Mouse (Mus musculus): Measurements from ENCODE around the gene Ppp1r12a. TPM values are rescaled to one million over a fixed set of nuclear protein-coding genes. Genes with fewer than 3 reads are reported as not detected.
"Not testable (repeated sequence)": the region's sequence is repeated elsewhere in the genome, so short reads cannot be mapped to it uniquely, and the experiment has no call there.

Gene Ppp1r12a
- total RNA-seq, 2 experiments from 2014 or later = 70.0 to 157 TPM

DNA sequence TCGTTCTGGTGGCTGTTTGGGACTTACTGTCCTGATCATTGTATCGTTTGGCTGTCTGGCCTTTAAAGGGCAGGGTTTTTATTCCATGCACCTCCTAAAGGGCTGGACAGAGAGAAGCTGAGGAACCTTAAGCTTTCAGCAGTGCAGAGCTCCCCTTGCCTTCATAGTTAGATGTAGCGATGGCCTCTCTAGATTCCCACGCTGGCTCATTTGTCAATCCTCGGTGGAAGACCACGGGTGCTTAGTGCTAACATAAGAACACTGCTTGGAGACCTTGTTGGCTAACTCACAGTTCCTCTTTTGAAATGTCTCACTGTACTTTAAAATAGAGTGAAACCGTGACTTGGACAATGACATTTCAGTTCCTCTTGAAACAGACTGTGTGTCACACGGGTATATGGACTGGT is 29.4 kb downstream of the Ppp1r12a start:
- ATAC-seq (replicated peaks; ENCODE audit: low FRiP score, poor library complexity, severe bottlenecking) = no peak

DNA sequence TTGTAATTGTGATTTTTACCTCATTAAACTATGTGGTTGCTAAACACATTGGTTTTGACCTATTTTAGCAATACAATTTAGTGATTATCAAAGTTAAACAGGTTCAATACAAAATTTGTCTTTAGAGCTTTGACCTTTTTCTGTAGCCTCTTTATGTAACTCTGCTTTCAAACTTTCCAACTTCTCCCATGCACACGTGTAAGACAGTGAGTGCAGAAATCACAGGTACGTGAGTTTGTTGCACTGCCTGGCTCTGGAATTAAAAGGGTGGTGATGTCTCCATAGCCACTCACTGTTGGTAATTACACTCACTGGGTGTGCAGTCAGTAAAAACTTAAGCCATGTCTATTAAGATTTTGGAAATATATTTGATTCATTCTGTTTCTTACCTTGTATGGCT is 30.3 kb downstream of the Ppp1r12a start:
- no peak for ATAC-seq (replicated peaks; ENCODE audit: low FRiP score, poor library complexity, severe bottlenecking)

DNA sequence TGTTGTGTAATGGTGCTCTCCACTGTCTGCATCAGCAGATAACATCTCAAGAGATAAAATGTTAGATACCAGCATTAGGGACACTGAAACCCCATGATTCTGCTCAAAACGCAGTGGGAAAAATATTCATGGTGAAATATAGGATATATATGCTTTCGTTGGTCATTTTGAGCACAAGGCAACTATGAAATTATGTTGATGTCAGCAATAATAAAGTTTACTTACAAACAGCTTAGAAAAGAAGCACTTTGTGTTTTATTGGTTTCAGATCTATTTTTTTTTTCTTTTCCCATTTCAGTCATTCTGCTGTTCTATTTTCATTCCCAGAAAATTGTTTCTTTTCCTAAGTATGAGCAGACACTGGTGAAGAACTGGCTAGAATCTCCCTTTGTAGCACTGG is 34.1 kb downstream of the Ppp1r12a start:
- ATAC-seq (replicated peaks; ENCODE audit: low FRiP score, poor library complexity, severe bottlenecking) = no peak

DNA sequence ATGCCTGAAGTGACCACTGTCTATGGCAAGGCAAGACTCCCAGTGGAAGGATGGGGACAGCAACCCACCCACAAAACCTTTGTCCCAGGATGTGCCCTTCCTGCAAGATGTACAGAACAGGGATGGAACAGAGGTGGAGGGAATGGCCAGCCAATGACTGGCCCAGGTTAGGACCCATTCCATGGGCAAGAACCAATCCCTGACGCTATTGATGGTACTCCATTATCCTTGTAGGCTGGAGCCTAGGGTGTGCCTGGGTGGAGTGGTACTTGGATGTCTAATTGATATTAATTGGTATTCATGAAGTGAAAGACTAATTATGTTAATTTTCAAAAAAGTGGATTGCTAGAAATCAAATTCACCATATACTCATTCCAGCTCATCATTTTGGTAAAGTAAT is 35.5 kb downstream of the Ppp1r12a start:
- no peak for ATAC-seq (replicated peaks; ENCODE audit: low FRiP score, poor library complexity, severe bottlenecking)

DNA sequence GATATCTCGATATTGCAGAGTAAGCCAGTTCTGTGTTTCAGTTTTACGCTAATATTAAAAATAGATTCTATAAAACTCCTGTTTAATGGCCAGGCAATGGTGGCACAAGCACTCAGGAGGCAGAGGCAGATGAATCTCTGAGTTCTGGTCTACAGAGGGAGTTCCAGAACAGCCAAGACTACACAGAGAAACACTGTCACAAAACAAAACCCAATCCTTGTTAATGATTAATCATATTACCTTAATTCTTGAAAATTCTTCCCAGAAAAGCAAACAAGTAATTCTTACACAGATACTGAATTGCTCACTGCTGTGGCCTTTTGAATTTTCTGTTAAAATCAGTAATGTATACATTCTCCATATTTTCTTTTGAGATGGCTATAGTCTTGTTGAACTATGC is 37.0 kb downstream of the Ppp1r12a start:
- no peak for ATAC-seq (replicated peaks; ENCODE audit: low FRiP score, poor library complexity, severe bottlenecking)

DNA sequence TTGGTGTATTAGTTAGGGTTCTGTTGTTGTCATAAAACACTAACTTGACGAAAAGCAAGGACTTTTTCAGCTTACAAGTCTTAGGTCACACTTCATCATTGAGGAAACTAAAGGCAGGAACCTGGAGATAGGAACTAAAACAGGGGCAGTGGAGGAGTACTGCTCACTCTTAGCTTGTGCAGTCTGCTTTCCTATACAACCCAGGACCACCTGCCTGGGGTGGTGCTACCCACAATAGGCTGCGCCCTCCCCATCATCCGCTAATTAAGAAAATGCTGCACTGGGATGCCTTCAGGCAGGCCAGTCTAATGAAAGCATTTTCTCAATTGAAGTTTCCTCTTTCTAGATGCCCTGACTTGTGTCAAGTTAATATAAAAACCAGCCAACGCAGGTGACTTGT is 40.1 kb downstream of the Ppp1r12a start:
- no peak for ATAC-seq (replicated peaks; ENCODE audit: low FRiP score, poor library complexity, severe bottlenecking)

DNA sequence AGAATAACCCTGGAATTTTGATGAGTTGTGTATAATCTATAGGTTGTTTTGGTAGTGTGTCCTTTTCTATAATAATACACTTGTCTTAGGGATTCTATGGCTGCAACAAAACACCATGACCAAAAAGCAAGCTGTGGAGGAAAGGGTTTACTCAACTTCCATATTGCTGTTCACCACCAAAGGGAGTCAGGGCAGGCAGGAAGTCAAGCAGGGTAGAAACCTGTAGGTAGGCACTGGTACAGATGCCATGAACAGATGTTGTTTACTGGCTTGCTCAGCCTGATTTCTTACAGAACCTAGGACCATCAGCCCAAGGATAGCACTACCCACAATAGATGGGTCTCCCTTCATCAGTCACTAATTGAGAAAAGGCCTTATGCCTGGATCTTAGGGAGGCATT is 41.4 kb downstream of the Ppp1r12a start:
- ATAC-seq (replicated peaks; ENCODE audit: low FRiP score, poor library complexity, severe bottlenecking) = no peak

DNA sequence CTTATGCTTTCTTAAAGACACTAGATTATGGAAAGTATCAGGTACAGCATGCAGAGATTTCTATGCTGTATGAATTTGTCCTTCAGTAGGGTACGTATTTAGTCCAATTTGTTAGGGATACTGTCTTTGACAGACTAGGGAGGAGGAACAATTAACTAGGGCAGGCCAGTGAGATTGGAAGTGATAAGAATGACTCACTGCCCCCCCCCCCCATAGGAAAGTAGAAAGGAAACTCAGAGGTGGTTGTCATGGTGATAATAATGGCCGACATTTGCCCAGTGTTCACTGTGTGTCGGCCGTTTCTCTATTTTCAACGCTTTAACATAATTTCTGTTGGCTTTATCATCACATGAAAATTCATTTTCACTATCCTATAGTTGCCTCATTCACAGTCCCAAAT is 47.4 kb downstream of the Ppp1r12a start:
- no peak for ATAC-seq (replicated peaks; ENCODE audit: low FRiP score, poor library complexity, severe bottlenecking)

DNA sequence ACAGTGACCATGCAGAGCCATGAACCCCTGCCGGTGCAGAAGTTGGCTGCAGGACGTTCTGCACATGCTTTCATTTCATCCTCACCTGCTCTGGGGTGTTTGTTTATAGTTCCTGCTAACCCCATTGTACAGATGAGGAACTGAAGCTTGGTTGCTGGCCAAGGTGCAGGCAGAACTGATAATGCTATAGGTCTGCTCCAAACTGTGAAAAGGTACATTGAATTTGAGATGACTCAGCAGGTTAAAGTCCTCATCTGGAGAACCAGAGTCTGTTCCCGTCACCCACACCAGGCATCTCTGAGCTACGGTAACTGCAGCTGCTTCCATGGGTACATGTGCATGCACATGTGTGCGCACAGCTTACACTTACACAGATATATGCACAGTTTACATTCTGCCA is 62.4 kb downstream of the Ppp1r12a start:
- ATAC-seq (replicated peaks; ENCODE audit: low FRiP score, poor library complexity, severe bottlenecking) = no peak

DNA sequence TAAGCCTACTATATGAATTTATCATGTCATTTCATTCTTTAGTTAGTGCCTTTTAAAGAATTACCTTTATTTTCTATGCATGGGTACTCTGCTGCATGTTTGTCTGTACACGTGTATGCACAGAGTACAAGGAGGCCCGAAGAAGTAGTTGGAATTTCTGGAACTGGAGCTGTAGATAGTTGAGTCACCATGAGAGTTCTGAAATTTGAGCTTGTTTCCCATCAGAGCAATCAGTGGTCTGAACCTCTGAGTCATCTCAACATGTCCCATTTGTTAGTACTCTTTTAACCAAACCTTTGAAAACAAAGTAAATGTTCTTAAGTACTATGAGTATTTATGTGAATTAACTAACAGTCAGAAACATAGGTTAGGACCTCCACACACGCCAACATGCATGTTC is 75.1 kb downstream of the Ppp1r12a start:
- ATAC-seq (replicated peaks; ENCODE audit: low FRiP score, poor library complexity, severe bottlenecking) = no peak

DNA sequence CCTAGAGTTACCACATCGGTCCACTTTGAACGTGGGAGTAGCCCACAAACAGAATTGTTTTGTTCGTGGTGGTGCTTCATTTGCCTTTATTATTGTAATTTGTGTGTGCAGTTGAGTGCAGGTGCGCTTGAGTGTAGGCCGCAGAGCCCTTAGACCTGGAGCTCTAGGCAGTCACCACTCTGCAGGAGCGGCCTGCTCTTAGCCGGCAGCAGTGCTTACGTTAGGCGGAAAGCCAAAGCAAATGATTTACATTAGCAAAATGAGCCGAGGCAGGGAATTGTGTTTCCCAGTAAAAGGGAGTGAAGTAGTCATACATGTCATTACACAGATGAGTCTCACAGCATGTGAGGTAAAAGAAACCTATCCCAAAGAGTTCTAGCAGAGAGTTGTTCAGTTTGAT is 77.1 kb downstream of the Ppp1r12a start:
- ATAC-seq (replicated peaks; ENCODE audit: low FRiP score, poor library complexity, severe bottlenecking) = no peak

DNA sequence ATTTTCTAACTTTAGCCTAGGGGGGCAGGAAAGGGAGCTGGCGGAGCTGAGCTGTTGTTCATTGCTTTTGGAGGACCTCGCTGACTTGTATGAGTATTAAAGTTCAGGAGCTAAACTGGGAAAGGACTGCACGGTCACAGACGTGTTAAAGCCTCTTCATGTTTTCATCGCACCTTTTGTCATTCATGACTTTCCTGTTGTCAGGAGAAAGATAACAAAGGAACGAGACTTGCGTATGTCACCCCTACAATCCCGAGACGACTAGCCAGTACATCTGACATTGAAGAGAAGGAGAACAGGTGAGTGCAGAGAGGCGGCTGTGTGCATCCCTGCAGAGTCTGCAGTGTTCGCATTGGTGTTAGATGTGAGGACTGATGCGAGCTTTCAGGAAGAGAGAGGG is 88.7 kb downstream of the Ppp1r12a start:
- no peak for ATAC-seq (replicated peaks; ENCODE audit: low FRiP score, poor library complexity, severe bottlenecking)

DNA sequence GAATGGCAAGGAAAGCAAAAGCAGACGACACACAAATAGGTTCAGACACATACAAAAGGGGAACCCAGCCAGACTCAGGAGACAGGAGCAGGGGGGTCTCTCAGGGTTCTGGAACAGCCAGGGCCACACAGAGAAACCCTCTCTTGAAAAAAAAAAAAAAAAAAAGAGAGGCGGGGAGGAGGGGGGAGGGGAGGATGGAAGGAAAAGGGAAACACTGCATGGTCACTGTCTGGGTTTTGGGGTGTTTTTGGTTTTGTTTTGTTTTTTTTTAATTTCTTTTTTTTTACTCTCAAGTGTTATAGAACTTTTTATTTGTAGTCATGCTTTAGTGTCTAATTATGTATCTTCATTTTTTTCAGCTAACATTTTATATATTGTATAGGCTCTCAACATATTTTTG is 89.2 kb downstream of the Ppp1r12a start:
- ATAC-seq (replicated peaks; ENCODE audit: low FRiP score, poor library complexity, severe bottlenecking) = no peak

DNA sequence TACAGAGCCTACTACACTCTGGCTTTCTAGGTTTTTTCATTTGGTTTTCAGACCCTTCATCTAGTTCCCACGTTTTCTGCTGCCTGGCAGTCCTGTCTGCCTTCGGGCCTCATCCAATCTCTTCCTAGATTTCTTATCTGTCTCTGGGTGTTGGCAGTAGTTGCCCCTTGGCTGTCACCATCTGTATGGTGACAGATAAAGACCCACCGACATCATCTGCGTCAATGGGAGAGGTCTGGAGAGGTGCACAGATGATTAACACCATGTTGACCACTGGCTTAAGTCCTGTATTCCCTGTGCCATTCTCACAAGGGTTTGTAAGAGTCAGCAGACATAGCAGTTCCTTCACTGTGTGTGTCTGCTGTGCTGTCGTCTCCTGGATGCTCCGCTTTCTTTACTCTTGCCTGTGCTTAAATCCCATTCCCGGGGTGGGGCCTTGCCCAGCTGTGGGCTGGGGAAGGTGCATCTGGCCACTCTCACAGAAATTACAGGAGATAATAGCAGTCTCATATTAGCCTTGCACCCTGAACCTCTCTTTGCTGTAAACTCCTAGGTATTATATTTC is 93.9 kb downstream of the Ppp1r12a start:
- ATAC-seq (replicated peaks; ENCODE audit: low FRiP score, poor library complexity, severe bottlenecking) = no peak; the same call in 1 of the 2 replicates

DNA sequence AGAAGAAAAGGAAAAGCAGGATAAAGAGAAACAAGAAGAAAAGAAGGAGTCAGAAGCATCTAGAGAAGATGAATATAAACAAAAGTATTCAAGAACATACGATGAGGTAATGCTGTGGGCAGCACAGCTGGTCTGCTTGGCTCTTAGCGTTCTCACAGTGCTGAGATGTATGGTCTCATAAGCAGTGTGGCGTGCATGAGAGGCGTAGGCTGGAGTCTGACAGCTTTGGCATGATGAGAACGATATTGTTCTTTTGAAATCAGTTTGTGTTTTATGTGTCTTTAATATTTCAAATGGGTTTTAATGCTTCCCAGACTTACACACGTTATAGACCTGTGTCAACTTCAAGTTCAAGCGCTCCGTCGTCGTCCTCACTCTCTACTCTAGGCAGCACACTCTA is 98.9 kb downstream of the Ppp1r12a start:
- ATAC-seq (replicated peaks; ENCODE audit: low FRiP score, poor library complexity, severe bottlenecking) = no peak

DNA sequence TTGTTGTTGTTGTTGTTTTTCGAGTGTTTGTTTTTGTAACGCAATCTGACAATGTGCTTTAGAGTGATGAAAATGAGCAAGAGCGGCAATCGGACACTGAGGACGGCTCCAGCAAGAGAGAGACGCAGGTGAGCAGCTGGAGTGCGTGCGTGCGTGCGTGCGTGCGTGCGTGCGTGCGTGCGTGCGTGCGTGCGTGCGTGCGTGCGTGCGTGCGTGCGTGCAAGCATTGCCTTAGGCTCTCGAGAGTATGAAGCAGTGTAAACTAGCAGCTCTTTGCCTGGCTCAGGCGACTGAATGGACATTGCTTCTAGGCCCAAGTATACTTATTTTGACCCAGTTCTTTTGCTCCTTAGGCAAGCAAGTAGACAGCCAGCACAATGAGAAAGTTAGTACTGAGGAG is 102.6 kb downstream of the Ppp1r12a start:
- ATAC-seq (replicated peaks; ENCODE audit: low FRiP score, poor library complexity, severe bottlenecking) = no peak

DNA sequence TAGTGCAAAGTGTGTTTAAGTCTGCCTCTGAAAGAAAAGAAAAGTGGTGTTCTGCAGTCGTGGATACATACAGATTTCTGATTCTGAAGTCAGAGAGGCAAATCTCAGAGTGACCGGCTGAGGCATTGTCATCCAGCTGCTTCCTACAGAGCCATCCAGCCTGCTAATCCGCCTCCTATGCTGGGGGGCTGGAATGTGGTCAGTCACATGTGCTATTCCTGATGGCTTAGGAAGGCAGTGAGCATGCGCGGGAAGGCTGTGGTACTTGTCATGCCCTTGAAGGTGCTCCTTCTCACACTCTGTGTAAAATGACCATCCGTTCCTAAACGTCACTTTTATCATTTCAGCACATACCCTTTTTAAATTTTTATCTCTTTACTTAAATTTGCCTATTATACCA is 109.2 kb downstream of the Ppp1r12a start:
- ATAC-seq (replicated peaks; ENCODE audit: low FRiP score, poor library complexity, severe bottlenecking) = no peak

DNA sequence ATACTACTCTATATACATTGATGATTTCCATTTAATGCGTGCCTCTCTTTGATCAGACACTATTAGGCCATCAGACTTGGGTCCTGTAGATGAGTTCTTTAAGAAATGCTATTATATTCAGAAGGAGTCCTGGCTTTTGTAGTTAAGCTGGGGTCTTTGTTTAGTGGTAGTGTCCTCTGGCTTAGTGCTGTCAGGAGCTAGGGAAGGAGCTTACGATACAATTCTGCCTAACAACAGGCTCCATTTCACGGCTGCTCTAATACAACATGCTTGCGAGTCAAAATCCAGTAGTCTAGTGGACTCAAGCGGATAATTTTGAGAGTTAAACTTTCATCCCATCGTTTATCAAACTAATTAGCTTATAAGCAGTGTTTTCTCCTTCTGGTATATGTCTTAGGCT is 114.7 kb downstream of the Ppp1r12a start:
- no peak for ATAC-seq (replicated peaks; ENCODE audit: low FRiP score, poor library complexity, severe bottlenecking)

DNA sequence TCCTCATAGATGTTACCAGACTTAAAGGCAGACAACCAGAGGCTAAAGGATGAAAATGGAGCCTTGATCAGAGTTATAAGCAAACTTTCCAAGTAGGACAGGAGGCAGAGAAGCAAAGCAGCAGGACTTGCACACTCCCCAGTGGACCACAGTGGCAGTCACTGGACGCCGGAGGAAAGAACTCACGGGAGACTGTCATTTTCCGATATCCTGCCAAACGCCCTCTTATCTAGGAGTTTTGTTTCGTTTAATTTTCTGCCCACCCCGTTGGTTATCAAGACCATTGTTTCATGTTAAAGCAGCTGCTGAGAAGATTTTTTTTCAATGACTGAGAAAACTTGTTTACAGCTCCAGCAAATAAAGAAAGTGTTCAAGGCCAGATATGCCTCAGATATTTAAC is 115.2 kb downstream of the Ppp1r12a start:
- ATAC-seq (replicated peaks; ENCODE audit: low FRiP score, poor library complexity, severe bottlenecking) = no peak

DNA sequence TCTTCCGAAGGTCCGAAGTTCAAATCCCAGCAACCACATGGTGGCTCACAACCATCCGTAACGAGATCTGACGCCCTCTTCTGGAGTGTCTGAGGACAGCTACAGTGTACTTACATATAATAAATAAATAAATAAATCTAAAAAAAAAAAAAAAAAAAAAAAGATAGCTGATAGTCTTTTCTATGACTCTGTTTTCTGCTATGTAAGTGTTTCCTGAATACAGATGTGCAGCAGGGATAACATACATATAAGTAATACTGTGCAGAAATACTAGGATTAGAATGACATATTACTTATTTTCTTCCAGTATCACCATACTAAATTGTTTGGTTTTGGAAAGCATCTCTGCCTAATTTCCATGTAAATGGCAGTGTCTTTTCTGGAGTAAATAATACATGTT is 119.1 kb downstream of the Ppp1r12a start:
- ATAC-seq (replicated peaks; ENCODE audit: low FRiP score, poor library complexity, severe bottlenecking) = not testable (repeated sequence)

DNA sequence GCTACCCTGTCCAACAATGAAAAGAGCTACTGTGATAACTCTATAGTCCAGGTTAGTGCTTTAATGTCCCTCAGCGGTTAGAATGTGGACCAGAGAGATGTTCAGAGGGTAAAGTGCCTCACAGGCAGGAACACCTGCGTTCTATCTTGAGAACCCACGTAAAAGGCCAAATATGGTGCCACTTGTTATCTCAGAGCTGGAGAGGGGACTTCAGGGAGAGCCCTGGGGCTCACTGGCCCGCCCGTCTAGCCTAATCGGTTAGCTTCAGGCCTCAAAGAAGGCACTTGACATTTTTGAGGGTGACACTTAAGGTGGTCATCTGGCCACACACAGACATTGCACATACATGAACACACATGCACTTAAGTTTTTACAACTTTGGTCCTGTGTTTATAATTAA is 120.4 kb downstream of the Ppp1r12a start:
- no peak for ATAC-seq (replicated peaks; ENCODE audit: low FRiP score, poor library complexity, severe bottlenecking)

DNA sequence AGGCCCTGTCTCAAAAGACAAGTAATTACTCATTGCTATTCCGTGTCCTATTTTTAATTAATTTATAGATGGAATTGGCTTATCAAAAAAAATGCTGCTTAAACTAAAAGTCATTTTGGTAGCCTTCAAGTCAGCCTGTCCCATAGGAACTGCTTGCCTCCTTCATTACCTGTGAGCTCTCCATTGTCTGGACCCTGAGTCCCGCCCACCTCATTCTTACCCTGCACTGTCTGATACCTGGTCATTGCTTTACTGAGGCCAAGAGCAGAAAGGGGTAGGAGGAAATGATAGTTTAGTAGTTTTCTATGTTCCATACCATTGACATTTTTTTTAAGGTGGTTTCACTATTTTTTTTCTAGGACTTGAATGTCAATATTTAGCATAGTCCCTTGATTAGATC is 121.4 kb downstream of the Ppp1r12a start:
- no peak for ATAC-seq (replicated peaks; ENCODE audit: low FRiP score, poor library complexity, severe bottlenecking)

DNA sequence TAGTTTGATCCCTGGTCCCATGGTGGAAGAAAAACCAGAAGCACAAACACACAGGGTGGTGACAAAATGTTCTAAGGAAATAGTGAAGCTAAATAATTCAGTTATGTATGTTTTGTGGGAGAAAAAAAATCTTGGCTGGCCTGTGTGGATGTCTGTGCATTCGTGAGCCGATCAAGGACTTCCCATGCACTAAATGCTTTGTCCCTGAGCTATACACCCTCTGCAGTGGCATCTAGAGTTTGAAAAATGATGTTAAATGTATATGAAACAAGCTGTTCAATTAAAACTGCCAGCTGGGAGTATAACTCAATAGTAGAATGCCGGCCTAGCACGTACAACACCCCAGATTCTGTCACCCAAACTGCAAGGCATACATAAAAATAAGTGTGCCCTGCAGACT is 121.8 kb downstream of the Ppp1r12a start:
- ATAC-seq (replicated peaks; ENCODE audit: low FRiP score, poor library complexity, severe bottlenecking) = no peak
